Mouse (Mus musculus) ES-CJ7 (cell line): Measurements from ENCODE around the gene Dcaf1.

Experiments used
- DNase-seq: peaks from one replicate; pipeline ENCODE4 v3.0.0; 2011; ENCODE audit warnings: low read depth, low spot score

Dcaf1 gene

DNA sequence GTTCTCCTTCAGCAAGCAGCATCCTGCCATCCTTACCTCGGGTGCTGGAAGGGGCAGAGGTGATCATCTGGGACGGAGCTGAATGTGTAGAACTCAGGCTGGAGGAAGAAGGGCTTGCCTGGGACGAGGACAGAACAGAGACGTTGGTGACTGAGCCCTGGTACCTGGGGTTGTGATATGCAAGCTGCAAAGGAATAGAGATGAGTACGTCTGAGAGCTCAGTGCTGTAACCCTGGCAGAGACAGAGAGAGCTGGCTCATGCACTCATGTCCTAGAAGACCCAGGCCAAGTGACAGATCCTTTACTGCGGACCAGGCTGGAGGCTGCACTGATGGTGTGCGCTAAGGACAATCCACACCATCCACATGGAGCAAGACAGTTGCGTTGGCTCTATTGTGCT, 84.9 kb downstream of the Dcaf1 start:
- no peak for DNase-seq

- DNase-seq = no peak
These were observed 86.5 kb downstream of the Dcaf1 start for GRCm38 (mm10) chr9:106908174-106908573.

DNA sequence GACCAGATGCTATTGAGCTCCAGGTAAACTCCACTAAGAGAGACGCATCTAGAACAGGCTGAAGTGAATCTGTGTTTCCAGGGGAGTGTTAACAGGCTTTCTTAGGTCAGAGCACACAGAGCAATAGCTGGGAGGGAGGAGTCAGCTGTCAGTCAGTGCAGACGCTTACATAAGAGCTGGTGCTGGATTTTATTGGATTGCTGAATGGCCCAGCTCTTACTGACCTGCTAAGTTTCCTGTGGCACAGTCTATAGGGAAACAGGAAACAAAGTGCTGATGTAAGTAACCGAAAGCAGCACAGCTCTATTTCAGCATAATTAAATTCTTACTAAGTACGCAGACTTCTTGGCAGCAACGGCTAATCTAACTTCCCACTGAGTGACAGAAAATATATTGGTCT, 87.0 kb downstream of the Dcaf1 start:
- no peak for DNase-seq

DNA sequence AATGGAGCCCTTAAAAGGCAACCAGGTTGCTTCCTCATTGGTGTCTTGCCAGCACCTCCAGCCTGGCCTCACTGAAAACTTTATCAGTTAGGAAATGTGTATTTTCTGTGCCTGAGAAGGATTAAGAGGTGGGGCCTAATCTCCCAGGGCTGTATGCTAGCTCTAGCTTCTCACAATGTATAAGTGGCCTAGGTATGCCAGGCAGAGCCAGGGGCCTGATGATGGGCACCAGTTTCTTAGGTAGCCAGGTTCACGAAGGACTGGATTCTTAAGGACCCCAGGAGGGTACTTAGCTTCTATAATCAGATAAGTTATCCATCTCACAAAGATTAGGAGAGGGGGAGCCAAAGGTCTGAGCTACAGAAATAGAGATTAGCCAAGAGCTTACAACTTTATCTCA, 90.0 kb downstream of the Dcaf1 start:
- DNase-seq = no peak

- no peak for DNase-seq
These were observed 92.1 kb downstream of the Dcaf1 start for GRCm38 (mm10) chr9:106913759-106914158.

GRCm38 (mm10) chr9:106914878-106915277, 93.2 kb downstream of the Dcaf1 start:
- DNase-seq = no peak
